Mouse (Mus musculus): ENCODE data around the gene Smim13.

Gene Smim13

GRCm38 (mm10) chr13:41283256-41283655, 33.6 kb downstream of the Smim13 start:
- DNase-seq (ENCODE audit: extremely low spot score, low read depth, low spot score) = peak; percentile 49

DNA sequence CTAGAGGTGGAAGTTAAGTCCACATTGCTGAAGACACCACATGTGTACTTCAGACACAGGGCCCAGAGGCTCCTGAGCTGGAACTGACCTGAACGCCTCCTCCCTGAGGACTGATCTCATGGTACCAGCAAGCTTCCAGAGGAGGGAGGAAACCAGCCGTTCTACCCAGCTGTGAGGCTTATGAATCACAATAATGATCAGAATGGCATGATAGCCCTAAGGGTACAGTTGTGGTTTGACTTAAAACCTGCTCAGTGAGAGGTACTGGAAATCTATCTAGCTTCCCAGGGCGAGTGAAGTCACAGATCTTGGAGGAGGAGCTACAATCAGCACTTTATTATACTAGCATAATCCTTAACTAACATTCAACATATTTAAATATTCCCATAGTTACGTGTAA, 35.8 kb downstream of the Smim13 start:
- no peak for DNase-seq (ENCODE audit: extremely low spot score, low read depth, low spot score)

DNA sequence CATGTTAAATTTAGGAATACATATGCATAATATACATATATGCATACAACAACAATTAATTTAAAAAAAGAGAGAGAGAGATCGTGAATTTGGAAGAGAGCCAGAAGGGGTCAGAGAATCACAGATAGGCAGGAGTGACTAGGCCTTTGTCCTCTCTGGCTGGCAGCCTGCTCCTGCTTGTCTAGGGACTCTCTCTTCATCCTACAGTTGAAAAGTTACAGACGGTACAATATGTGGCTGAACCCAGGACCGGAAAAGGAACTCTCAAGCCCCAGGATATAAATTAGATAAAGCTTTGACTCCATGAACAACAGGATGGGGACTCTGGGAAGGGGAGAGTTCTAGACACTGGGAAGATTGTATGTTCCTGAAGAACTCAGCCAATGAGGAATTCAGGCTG, 36.6 kb downstream of the Smim13 start:
- DNase-seq (ENCODE audit: extremely low spot score, low read depth, low spot score) = no peak

DNA sequence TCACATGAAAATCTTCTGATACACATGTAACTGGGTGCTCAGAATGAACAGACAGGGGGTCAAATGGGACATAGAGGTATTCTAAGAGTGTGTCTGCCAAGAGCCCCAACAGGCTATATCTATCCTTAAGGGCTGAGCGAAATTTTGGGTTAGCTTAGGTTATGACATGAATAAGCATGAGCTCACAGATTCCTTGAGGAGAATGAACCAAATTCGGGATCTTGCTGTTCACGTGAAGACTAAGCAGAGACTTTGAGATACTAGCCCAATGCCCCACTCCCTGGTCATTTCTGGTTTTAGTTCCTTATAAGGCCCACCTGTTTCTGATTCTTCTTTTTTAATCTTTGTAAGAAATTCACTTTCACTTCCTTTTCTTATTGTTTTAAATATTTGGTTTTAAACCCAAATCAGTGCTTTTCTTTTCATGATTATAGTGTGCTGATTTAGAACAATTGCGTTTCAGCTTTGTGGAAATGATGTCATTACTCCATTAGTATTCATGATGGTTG, 41.9 kb downstream of the Smim13 start:
- DNase-seq (ENCODE audit: extremely low spot score, low read depth, low spot score) = no peak

- no peak for DNase-seq (ENCODE audit: extremely low spot score, low read depth, low spot score)
These were observed 44.0 kb downstream of the Smim13 start for GRCm38 (mm10) chr13:41293595-41293994.

GRCm38 (mm10) chr13:41295886-41296285, 46.2 kb downstream of the Smim13 start:
- no peak for DNase-seq (ENCODE audit: extremely low spot score, low read depth, low spot score)

- DNase-seq (ENCODE audit: extremely low spot score, low read depth, low spot score) = no peak
These were observed 46.8 kb downstream of the Smim13 start for GRCm38 (mm10) chr13:41296396-41296795.

GRCm38 (mm10) chr13:41298533-41298932, 48.9 kb downstream of the Smim13 start:
- DNase-seq (ENCODE audit: extremely low spot score, low read depth, low spot score) = no peak

DNA sequence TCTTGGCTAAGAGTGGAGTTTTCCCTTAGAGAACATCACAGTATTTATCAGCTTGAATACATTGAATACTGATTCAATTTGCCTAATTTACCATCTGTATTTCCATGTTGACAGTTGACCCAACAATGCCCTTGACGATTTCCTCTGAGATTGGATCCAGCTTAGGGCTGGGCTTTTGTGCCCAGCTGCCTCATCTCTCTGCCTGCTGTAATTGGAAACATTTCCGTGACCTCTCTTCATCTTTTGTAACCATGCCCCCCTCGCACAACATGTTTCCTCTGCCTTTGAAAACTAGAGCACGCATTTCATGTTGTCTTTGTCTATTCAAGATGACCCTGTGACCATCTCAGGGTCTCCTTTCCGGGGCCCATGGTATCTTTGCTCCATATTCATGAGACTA, 49.4 kb downstream of the Smim13 start:
- no peak for DNase-seq (ENCODE audit: extremely low spot score, low read depth, low spot score)

DNA sequence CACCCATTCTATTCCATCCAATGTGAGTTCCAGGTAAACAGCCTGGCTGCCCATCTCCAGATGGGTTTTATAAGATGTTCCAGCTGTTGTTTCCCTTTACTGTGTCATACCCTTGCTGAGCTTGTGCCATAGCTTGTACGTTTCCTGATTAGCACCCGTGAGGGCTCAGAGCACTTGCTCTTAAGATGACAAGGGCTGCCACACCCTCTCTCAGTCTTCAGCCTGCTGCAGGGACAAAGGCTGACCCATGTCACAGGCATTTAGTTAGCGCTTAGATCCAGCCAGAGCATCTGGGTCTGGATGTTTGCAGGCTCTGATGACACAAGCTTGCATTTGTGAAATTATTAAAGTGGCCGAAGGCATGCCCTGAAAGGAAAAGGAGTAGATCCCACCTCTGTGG, 50.4 kb downstream of the Smim13 start:
- DNase-seq (ENCODE audit: extremely low spot score, low read depth, low spot score) = no peak

- DNase-seq (ENCODE audit: extremely low spot score, low read depth, low spot score) = peak; percentile 39
These were observed 53.1 kb downstream of the Smim13 start for GRCm38 (mm10) chr13:41302716-41303115.

GRCm38 (mm10) chr13:41320749-41321148, 71.1 kb downstream of the Smim13 start:
- DNase-seq (ENCODE audit: extremely low spot score, low read depth, low spot score) = no peak

GRCm38 (mm10) chr13:41321433-41321832, 71.8 kb downstream of the Smim13 start:
- DNase-seq (ENCODE audit: extremely low spot score, low read depth, low spot score) = no peak

GRCm38 (mm10) chr13:41324631-41325030, 75.0 kb downstream of the Smim13 start:
- DNase-seq (ENCODE audit: extremely low spot score, low read depth, low spot score) = no peak

DNA sequence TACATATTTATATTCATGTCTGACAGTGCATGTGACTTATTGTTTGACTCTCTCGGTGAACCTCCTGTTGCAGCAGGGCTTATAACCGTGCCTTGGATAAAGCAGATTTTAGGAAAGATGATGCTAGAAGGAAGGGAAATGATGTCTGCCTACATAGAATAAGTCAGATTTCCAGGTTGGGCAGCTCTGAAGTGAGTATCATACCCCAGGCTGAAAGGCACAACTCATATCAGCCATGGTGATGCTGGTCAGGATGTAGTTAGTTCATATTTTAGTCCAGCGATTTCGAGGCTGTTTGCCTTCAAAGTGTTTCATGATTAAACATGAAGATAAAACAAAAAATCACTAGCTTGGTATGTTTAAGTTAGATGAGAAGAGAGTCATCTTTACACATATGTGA, 75.7 kb downstream of the Smim13 start:
- DNase-seq (ENCODE audit: extremely low spot score, low read depth, low spot score) = no peak

DNA sequence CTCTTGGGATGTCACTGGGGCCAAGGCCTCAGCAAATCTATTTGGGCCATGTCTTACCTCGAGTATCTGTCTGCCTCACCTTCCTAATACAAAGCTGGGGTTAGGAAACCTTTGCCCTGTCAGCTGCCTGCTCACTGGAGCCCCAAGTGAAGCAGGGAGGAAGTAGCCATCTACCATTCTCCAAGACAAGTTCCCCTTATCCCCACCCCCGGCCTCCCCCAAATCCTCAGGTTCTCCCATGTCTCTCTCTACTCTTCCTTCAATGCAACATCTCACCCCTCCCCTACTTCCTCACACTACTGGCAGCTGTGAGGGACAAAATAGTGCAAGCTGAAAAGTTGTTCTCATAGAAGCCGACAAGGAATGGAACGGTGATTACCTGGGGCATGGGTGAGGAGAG, 76.5 kb downstream of the Smim13 start:
- no peak for DNase-seq (ENCODE audit: extremely low spot score, low read depth, low spot score)
